Mouse (Mus musculus) megakaryocyte, embryonic 14.5 days (primary cell): ENCODE measurements around the gene Alkbh4.

ENCODE experiments used
- FLI1 ChIP-seq: IDR thresholded peaks from 2 replicates; pipeline ENCODE4 v1.6.1; 2012; ENCODE audit warnings: low read length, inconsistent platforms, mixed read lengths
- GATA1 ChIP-seq: IDR thresholded peaks from 3 replicates; pipeline ENCODE4 v1.6.1; 2012; ENCODE audit warnings: mixed read lengths, low read length, inconsistent platforms, borderline replicate concordance

DNA sequence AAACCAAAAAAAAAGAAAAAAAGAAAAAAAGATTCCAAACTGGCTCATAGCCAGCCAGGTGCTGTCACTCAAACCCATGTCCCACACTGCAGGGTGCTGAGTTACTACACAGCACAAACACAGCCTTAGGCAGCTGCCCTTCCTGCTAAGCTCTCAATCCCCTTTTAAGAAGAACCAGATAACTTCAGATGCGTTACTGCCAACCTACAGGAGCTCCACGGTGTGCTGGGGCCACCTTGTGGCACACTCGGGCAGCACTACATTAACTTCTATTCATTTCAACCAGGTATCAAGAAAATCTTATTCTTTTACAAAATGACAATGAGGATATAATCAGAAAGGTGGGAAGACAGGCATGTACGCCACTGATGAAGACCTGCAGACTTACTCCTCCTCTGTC is 50.8 kb downstream of the Alkbh4 start:
- TF ChIP-seq GATA1, result no peak
- no peak for TF ChIP-seq FLI1
